Mouse (Mus musculus) stomach, postnatal 0 days (tissue): ENCODE measurements around the gene Ywhaq. TPM values are rescaled to one million over a fixed set of nuclear protein-coding genes. Genes with fewer than 3 reads are reported as not detected.

ENCODE experiments used
- ATAC-seq: fragments of 200-750 bp; cut with Nextera tagmentation; 2 replicates; pipeline ENCODE4 v1.8.0; 2017; ENCODE audit not compliant: low FRiP score, low TSS enrichment
- DNase-seq: peaks from one replicate; pipeline ENCODE4 v3.0.0-alpha.2; 2016; ENCODE audit warnings: low spot score
- H3K27ac ChIP-seq: fragments of 300-500 bp; sonication (generic); replicated peaks from 2 replicates; pipeline ENCODE4 v1.5.1; 2014; ENCODE audit warnings: mild to moderate bottlenecking, control low read depth
- H3K27me3 ChIP-seq: fragments of 300-500 bp; sonication (generic); 2 replicates; pipeline ENCODE4 v1.6.1; 2014; ENCODE audit warnings: low read length; ENCODE audit not compliant: control insufficient read depth, insufficient read depth
- H3K36me3 ChIP-seq: fragments of 300-500 bp; sonication (generic); 2 replicates; pipeline ENCODE4 v1.6.1; 2014; ENCODE audit warnings: low read length, mixed read lengths; ENCODE audit not compliant: control insufficient read depth, insufficient read depth
- H3K4me1 ChIP-seq: fragments of 300-500 bp; sonication (generic); replicated peaks from 2 replicates; pipeline ENCODE4 v1.6.1; 2014; ENCODE audit warnings: antibody characterized with exemption; ENCODE audit not compliant: control insufficient read depth, insufficient read depth
- H3K4me2 ChIP-seq: fragments of 300-500 bp; sonication (generic); replicated peaks from 2 replicates; pipeline ENCODE4 v1.6.1; 2014; ENCODE audit warnings: low read depth, mild to moderate bottlenecking, control low read depth, moderate library complexity
- H3K4me3 ChIP-seq: fragments of 300-500 bp; sonication (generic); 2 replicates; pipeline ENCODE4 v1.5.1; 2014; ENCODE audit warnings: low read depth, low read length, control low read depth
- H3K9ac ChIP-seq: fragments of 300-500 bp; sonication (generic); 2 replicates; pipeline ENCODE4 v1.6.1; 2014; ENCODE audit warnings: mild to moderate bottlenecking, low read length, control low read depth, mixed read lengths
- H3K9me3 ChIP-seq: fragments of 300-500 bp; sonication (generic); 2 replicates; pipeline ENCODE4 v1.6.1; 2016; ENCODE audit warnings: low read length; ENCODE audit not compliant: control insufficient read depth
- CTCF ChIP-seq: IDR thresholded peaks from 2 replicates; pipeline ENCODE4 v1.5.1; 2016; ENCODE audit warnings: antibody characterized with exemption, low read depth, mild to moderate bottlenecking, moderate library complexity
- EP300 ChIP-seq: optimal IDR thresholded peaks from 2 replicates; pipeline ENCODE3; 2016; ENCODE audit warnings: antibody characterized with exemption
- WGBS: fragments of 180-500 bp; shearing (Covaris S2); extraction: QIAGEN DNeasy Blood & Tissue Kit; methylation state at CpG from one replicate; pipeline ENCODE4 v1.1.7; 2014; 5-methylcytosine and 5-hydroxymethylcytosine counted together
- polyA plus RNA-seq: library from polyadenylated mRNA; unstranded; fragments of >200 nt; fragmentation: Nextera tagmentation; extraction: Ambion mirVana; gene quantifications from 2 replicates; pipeline ENCODE4 v1.2.1, GENCODE M21; 2015

Ywhaq gene
- polyA plus RNA-seq, 1 experiment from 2014 or later, result 384 TPM

DNA sequence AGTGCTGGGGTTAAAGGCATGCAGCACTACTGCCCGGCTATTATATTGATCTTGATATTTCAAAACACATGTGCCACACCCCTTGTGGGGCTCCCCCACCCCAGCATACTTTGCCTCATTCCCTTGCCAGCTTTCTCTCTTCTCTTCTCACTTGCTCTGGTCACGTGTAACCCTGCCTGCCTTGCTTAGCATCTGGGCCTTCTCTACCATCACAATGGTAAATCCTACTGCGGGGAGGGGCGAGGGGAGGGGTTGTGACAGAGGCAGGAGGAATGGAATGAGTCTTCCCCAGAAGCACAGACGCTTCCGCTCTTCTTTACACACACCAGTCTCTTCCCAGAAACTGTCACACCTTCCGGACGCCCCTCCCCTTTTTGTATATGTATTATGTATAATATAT, 14.5 kb upstream of the Ywhaq start:
- Histone ChIP-seq H3K4me1 (no peaks in the 10 kb centered on the region), H3K9me3 (no peaks in the 10 kb centered on the region), H3K27ac (no peak overlapping the region), H3K36me3 (no peaks in the 10 kb centered on the region), H3K4me3 (no peak overlapping the region), H3K27me3 (no peaks in the 10 kb centered on the region), H3K4me2 (no peak overlapping the region), H3K9ac (no peak overlapping the region)
- no peak for TF ChIP-seq CTCF
- TF ChIP-seq EP300, result no peak
- DNase-seq, result no peak
- no peak for ATAC-seq
- 62% methylated on average over 8 of the region's 8 CpGs for WGBS

GRCm38 (mm10) chr12:21431039-21431438, 13.6 kb upstream of the Ywhaq start:
- Histone ChIP-seq H3K36me3 (no peaks in the 10 kb centered on the region), H3K9ac (no peak overlapping the region), H3K9me3 (no peaks in the 10 kb centered on the region), H3K4me2 (no peak overlapping the region), H3K4me1 (no peaks in the 10 kb centered on the region; the same call in 1 of the 2 replicates), H3K4me3 (no peak overlapping the region), H3K27me3 (no peaks in the 10 kb centered on the region), H3K27ac (no peak overlapping the region)
- DNase-seq (no peak), ATAC-seq (no peak)
- TF ChIP-seq EP300, result no peak
- no peak for TF ChIP-seq CTCF
- WGBS, result 51% methylated on average over 2 of the region's 2 CpGs

DNA sequence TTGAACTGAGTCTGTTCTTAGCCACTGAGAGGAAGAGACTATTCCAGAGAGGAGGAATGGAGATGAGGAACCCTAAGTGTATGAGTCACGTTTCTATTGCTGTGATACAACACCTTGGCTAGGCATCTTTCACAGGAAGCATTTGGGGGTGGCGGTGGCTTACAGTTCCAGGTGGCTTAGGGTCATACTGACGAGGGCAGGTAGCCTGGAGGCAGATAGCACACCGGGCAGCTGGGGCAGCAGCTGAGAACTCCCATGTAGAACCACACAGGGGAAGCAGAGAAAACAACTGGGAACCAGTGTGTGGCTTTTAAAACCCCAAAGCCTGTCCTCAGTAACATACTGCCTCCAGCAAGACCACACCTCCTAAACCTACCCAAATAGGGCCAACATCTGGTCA, 12.7 kb upstream of the Ywhaq start:
- no peaks in the 10 kb centered on the region for H3K9me3 ChIP-seq
- no peak overlapping the region for H3K27ac ChIP-seq
- no peak overlapping the region for H3K4me3 ChIP-seq
- H3K4me1 ChIP-seq, result peaks cover 4% of the 10 kb centered on the region
- DNase-seq, result no peak
- 57% methylated on average over 4 of the region's 4 CpGs for WGBS
- no peak overlapping the region for H3K4me2 ChIP-seq
- no peak overlapping the region for H3K9ac ChIP-seq
- H3K27me3 ChIP-seq, result no peaks in the 10 kb centered on the region
- no peak for ATAC-seq
- H3K36me3 ChIP-seq, result no peaks in the 10 kb centered on the region
- no peak for TF ChIP-seq CTCF

DNA sequence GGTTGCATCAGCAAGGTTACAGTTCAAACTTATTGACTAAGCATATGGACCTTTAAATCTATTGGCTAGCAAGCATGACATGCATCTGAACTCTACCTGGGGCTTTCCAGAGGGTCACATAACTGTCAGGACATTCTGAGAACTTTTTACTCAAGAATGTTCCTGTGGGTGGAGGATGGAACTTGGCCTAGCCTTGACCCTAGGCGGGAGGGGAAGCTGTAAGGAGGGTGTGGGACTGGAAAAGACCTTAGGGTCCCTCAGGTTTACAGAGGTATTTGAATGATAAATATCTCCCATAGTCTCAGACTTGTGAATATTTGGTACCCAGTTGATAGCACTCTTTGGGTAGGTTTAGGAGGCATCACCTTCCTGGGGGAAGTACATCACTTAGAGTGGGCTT, 11.6 kb upstream of the Ywhaq start:
- H3K4me1 ChIP-seq, result peaks cover 4% of the 10 kb centered on the region
- no peak overlapping the region for H3K4me2 ChIP-seq
- no peaks in the 10 kb centered on the region for H3K27me3 ChIP-seq
- no peaks in the 10 kb centered on the region for H3K36me3 ChIP-seq
- TF ChIP-seq CTCF, result no peak
- TF ChIP-seq EP300, result no peak
- no peak overlapping the region for H3K9ac ChIP-seq
- no peak for DNase-seq
- ATAC-seq, result no peak
- H3K27ac ChIP-seq, result no peak overlapping the region
- no peak overlapping the region for H3K4me3 ChIP-seq
- 68% methylated on average over 1 of the region's 1 CpGs for WGBS
- no peaks in the 10 kb centered on the region for H3K9me3 ChIP-seq

DNA sequence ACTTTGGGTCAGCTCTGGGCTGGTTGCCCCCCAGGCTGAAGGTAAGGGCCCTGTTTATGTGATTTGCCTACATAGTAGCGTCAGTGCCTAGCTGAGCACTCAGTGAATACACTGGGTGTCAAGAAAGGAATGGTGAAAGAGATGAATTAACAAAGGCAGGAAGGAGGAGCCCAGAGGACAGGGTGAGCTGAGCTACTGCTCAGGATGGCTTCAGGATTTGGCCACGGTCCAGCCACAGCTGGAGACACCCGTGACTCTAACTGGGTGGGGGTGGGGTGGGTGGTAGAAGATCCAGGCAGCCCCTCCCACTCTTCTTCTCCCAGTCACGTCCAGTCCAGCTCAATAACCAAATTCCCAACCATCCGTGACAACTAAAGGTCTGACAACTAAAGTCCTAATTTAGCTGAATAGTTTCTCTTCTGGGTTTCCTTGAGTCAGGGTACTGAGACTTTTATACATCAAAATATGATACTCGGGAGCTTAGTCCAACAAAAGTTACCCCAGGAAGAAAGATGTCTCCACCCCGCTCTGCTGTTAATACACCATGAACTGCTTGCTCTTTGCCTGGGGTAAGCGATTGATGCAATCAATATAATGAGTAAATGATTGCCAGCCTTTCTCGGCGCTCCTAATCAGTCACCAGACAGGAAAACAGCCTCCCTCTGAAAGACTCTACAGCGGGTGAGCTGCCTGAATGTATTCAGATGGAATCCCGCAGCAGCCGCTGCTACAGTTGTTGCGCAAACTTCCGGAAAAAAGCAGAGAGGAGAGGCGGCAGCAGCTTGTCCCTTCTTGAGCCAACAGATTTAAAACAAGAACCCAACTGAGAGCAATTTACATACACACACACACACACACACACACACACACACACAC, 8.9 kb upstream of the Ywhaq start:
- 3% methylated on average over 16 of the region's 16 CpGs for WGBS
- DNase-seq (peak; percentile 65), ATAC-seq (peak; percentile 88)
- Histone ChIP-seq H3K36me3 (no peaks in the 10 kb centered on the region), H3K9ac (peak overlapping the region; percentile 32; the same call in 1 of the 2 replicates), H3K4me1 (peaks cover 4% of the 10 kb centered on the region), H3K4me3 (peak overlapping the region; percentile 31), H3K4me2 (peak overlapping the region; percentile 53), H3K27ac (peak overlapping the region; percentile 80), H3K27me3 (no peaks in the 10 kb centered on the region), H3K9me3 (no peaks in the 10 kb centered on the region)
- TF ChIP-seq EP300 (no peak), CTCF (no peak)

GRCm38 (mm10) chr12:21424683-21425082, 7.2 kb upstream of the Ywhaq start:
- Histone ChIP-seq H3K36me3 (no peaks in the 10 kb centered on the region), H3K27me3 (no peaks in the 10 kb centered on the region), H3K9me3 (no peaks in the 10 kb centered on the region), H3K4me3 (no peak overlapping the region), H3K27ac (no peak overlapping the region), H3K4me1 (peaks cover 4% of the 10 kb centered on the region), H3K9ac (no peak overlapping the region), H3K4me2 (no peak overlapping the region)
- 48% methylated on average over 7 of the region's 7 CpGs for WGBS
- ATAC-seq, result no peak
- TF ChIP-seq EP300, result no peak
- no peak for TF ChIP-seq CTCF
- no peak for DNase-seq
